Mouse (Mus musculus): ENCODE results near the gene Ugt1a6a.
"Not testable (repeated sequence)": the region's sequence is repeated elsewhere in the genome, so short reads cannot be mapped to it uniquely, and the experiment has no call there.

GRCm38 (mm10) chr1:88112769-88113168 is 21.8 kb upstream of the Ugt1a6a start:
- not testable (repeated sequence) for TF ChIP-seq CTCF, POLR2A (IDR thresholded peaks at IDR 0.05; ENCODE audit: insufficient read depth, low read depth, low read length)

All from olfactory bulb, adult 2 months (tissue).